Mouse (Mus musculus) neural tube, embryonic 14.5 days (tissue): ENCODE data around the gene Cuta. TPM values are rescaled to one million over a fixed set of nuclear protein-coding genes. Genes with fewer than 3 reads are reported as not detected.

Experiments
- ATAC-seq: fragments of 200-750 bp; cut with Nextera tagmentation; 2 replicates; pipeline ENCODE4 v1.8.0; 2017; ENCODE audit warnings: low read depth, mild to moderate bottlenecking, moderate TSS enrichment, moderate library complexity
- H3K27ac ChIP-seq: fragments of 300-500 bp; sonication (generic); 2 replicates; pipeline ENCODE4 v1.5.1; 2014; ENCODE audit warnings: low read depth, mild to moderate bottlenecking, control low read depth, low read length, moderate library complexity, mixed read lengths
- H3K27me3 ChIP-seq: fragments of 300-500 bp; sonication (generic); 2 replicates; pipeline ENCODE4 v1.6.1; 2014; ENCODE audit warnings: low read length; ENCODE audit not compliant: control insufficient read depth, insufficient read depth
- H3K36me3 ChIP-seq: fragments of 300-500 bp; sonication (generic); 2 replicates; pipeline ENCODE4 v1.6.1; 2014; ENCODE audit warnings: low read length, mixed read lengths; ENCODE audit not compliant: control insufficient read depth, insufficient read depth
- H3K4me1 ChIP-seq: fragments of 300-500 bp; sonication (generic); 2 replicates; pipeline ENCODE4 v1.6.1; 2014; ENCODE audit warnings: low read length; ENCODE audit not compliant: control insufficient read depth, insufficient read depth
- H3K4me2 ChIP-seq: fragments of 300-500 bp; sonication (generic); 2 replicates; pipeline ENCODE4 v1.6.1; 2014; ENCODE audit warnings: mild to moderate bottlenecking, low read depth, low read length, control low read depth
- H3K4me3 ChIP-seq: fragments of 300-500 bp; sonication (generic); 2 replicates; pipeline ENCODE4 v1.5.1; 2014; ENCODE audit warnings: low read depth, low read length, control low read depth, mixed read lengths
- H3K9ac ChIP-seq: fragments of 300-500 bp; sonication (generic); replicated peaks from 2 replicates; pipeline ENCODE4 v1.6.1; 2014; ENCODE audit warnings: low read depth, mild to moderate bottlenecking, control low read depth, low read length, mixed read lengths
- H3K9me3 ChIP-seq: fragments of 300-500 bp; sonication (generic); 2 replicates; pipeline ENCODE4 v1.6.1; 2016; ENCODE audit warnings: low read length; ENCODE audit not compliant: control insufficient read depth
- WGBS: fragments of 180-500 bp; shearing (Covaris S2); extraction: QIAGEN DNeasy Blood & Tissue Kit; methylation state at CpG from one replicate; pipeline ENCODE4 v1.1.7; 2014; 5-methylcytosine and 5-hydroxymethylcytosine counted together
- polyA plus RNA-seq: library from polyadenylated mRNA; unstranded; fragments of >200 nt; fragmentation: Nextera tagmentation; extraction: Ambion mirVana; gene quantifications from 2 replicates; pipeline ENCODE4 v1.2.1, GENCODE M21; 2014

The Cuta gene
- polyA plus RNA-seq, 1 experiment from 2014 or later = 112 TPM

DNA sequence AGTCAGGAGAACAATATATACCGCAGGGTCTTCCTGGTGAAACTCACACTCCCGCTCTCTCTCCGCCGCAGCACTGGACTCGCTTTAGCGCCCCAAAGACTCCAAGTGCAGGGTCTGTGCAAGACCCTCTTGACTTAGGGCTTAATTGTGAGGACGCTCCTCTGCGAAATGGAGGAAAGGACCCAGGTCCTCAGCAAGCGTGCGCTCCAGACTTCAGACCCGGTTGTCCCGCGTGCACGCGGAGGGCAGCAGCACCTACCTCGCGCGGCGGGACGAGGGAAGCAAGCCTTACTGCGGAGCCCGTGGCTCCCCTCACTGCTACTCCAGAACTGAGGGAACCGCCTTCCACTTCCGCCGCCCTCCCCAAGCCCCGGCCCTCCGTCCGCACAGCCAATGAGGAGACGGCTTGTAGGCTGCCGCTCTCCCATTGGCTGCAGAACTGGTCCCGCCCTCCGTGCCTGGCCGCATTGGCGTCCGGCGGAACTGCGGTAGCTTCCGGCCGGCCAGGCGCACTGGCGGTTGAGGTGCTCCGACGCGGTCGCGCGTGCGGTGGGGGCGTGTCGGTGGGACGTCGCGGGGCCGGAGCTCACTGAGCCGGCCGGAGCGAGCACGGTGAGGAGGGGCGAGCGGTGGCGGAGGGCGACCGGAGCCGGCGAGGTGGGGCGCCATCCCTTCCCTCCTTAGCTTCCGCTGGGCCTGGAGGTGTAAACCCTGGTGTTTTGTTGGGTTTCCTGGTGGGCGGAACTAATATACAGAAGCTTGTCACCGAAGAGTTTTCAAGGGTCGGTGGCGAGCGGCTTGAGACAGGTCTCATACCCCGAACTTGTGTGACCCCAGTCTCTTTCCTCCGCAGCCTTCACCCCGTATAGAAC is 33.6 kb upstream of the Cuta start, which contains the start of gene Zbtb9:
Zbtb9 (plus strand) TSS at position 465 of the 872 bp plus-strand sequence.
- H3K4me2 ChIP-seq = peak within 1 kb of the TSS; percentile 98
- peaks cover 37% of the 10 kb centered on the region for H3K36me3 ChIP-seq
- peak within 1 kb of the TSS; percentile 77 for H3K27ac ChIP-seq
- H3K4me1 ChIP-seq = peaks cover 20% of the 10 kb centered on the region
- ATAC-seq = peak; percentile 99
- no peaks in the 10 kb centered on the region for H3K27me3 ChIP-seq
- under 1% methylated on average over 74 of the region's 75 CpGs for WGBS
- H3K9me3 ChIP-seq = no peaks in the 10 kb centered on the region
- peak within 1 kb of the TSS; percentile 71 for H3K9ac ChIP-seq
- H3K4me3 ChIP-seq = peak within 1 kb of the TSS; percentile 72

DNA sequence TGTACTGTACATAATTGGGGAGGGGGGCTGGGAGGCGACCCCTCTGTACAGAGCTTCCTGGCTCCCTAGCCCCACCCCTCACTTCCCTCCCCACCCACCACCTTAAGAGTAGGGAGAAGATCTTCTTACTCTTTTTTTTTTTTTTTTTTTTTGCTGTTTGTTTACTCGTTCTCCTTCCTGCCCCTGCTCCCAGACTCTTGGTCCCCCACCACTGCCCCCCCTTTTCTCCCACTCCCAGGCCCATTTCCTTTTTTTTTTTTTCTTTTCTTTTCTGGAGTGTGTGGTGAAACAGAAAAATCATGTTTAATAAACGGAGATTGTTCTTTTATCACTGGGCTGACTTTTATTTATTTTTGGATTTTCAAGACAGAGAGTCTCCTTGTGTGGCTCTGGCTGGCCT is 32.7 kb upstream of the Cuta start:
- Histone ChIP-seq H3K27ac (peak overlapping the region; percentile 77; the same call in 1 of the 2 replicates), H3K36me3 (peaks cover 42% of the 10 kb centered on the region), H3K9me3 (no peaks in the 10 kb centered on the region), H3K4me2 (peak overlapping the region; percentile 98), H3K27me3 (no peaks in the 10 kb centered on the region), H3K9ac (peak overlapping the region; percentile 69; the same call in 1 of the 2 replicates), H3K4me1 (peaks cover 20% of the 10 kb centered on the region), H3K4me3 (peak overlapping the region; percentile 72)
- no peak for ATAC-seq
- 2% methylated on average over 3 of the region's 3 CpGs for WGBS

DNA sequence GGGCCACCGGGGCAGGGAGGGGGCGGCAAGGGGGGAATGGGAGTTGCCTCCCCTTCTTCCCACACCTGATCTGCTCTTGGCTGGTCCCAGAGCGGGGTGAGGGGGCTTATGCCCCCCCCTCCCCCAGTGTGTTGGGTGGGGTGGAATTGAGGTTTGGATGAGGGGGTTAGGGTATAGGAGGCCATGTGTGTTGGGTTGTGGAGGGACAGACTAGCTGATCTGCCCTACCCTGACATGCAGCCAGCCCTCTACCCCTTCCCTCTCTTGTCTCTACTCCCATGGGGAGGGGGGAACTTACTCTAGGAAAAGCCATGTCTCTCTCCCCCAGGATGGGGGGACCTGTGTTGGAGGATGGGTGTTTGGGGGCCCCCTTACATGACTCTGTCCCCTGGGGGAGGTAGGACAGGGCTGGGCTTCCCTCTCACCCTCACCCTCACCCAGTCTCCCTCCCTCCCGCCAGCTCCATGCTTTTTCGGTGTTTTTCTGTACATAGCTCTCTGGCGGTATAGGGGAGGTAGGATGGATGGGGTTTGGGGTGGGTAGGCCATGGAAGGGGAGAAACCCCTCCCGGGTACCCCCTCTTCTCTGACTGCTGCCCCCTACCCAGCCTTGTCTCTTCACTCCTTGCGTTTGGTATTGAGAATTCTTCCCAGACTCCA is 32.0 kb upstream of the Cuta start:
- no peak overlapping the region for H3K4me3 ChIP-seq
- no peaks in the 10 kb centered on the region for H3K9me3 ChIP-seq
- ATAC-seq = no peak
- H3K27me3 ChIP-seq = no peaks in the 10 kb centered on the region
- H3K36me3 ChIP-seq = peaks cover 40% of the 10 kb centered on the region
- no peak overlapping the region for H3K4me2 ChIP-seq
- WGBS = 59% methylated on average over 7 of the region's 8 CpGs
- H3K4me1 ChIP-seq = peaks cover 17% of the 10 kb centered on the region
- H3K27ac ChIP-seq = no peak overlapping the region
- no peak overlapping the region for H3K9ac ChIP-seq

DNA sequence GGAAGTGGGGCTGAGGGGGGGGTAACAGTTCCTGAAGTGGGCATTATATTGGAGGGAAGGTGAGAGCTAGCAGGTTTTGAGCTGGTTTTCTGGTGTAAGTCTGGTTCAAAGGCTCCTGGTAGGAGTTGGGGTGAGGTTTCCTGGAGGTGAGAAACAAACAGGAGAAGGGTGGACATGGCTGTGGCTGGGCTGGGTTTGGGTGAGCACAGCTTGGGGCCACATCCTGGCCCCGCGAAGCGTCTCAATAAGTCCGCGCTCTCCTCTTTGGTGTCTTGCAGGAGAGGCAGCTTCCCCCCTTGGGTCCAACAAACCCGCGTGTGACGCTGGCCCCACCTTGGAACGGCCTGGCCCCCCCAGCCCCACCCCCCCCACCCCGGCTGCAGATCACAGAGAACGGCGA is 30.9 kb upstream of the Cuta start:
- no peak overlapping the region for H3K9ac ChIP-seq
- no peak overlapping the region for H3K27ac ChIP-seq
- H3K36me3 ChIP-seq = peaks cover 31% of the 10 kb centered on the region
- H3K4me2 ChIP-seq = no peak overlapping the region
- no peak overlapping the region for H3K4me3 ChIP-seq
- H3K4me1 ChIP-seq = peaks cover 11% of the 10 kb centered on the region; the same call in 1 of the 2 replicates
- no peaks in the 10 kb centered on the region for H3K9me3 ChIP-seq
- WGBS = 76% methylated on average over 8 of the region's 12 CpGs
- ATAC-seq = no peak
- no peaks in the 10 kb centered on the region for H3K27me3 ChIP-seq

DNA sequence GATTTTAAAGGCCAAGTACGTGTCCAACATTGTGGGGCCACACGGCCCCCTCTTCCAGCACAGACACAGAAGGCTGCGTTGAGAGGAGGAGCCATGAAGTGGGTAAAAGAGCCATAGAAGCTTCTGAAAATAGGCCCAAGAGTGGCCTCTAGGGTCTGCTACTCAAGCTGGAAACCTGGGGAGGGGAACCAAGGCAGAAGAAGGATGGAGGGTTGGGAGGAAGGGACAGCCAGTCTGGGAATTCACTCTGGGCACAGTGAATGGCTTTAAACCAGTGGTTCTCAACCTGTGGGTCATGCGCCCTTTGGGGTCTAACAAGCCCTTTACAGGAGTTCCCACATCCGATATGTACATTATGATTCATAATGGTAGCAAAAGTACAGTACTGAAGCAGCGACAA is 29.9 kb upstream of the Cuta start:
- Histone ChIP-seq H3K4me1 (peaks cover 11% of the 10 kb centered on the region; the same call in 1 of the 2 replicates), H3K9me3 (no peaks in the 10 kb centered on the region), H3K9ac (no peak overlapping the region), H3K27me3 (no peaks in the 10 kb centered on the region), H3K4me3 (no peak overlapping the region), H3K36me3 (peaks cover 36% of the 10 kb centered on the region), H3K4me2 (no peak overlapping the region), H3K27ac (no peak overlapping the region)
- 97% methylated on average over 6 of the region's 6 CpGs for WGBS
- no peak for ATAC-seq

DNA sequence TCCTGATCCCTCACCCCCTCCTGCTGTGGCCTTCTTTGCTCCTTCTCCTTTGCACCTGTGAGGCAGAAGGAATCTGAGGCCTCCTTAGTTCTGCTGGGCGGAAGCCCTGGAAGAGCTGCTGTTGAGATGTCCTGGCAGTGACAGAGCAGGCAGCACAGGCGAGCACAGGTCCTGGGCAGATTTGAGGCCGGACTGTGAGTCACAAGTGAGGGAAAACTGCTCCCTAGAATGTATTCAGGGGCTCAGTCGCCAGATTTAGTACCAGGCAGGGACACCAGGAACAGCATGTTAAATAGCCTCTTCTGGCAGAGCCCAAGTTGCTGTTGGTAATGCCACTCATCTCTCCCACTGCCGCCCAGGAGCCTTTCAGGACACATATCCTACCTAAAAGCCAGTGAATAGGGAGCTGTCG is 28.8 kb upstream of the Cuta start:
- H3K4me3 ChIP-seq = no peak overlapping the region
- peaks cover 42% of the 10 kb centered on the region for H3K36me3 ChIP-seq
- no peak overlapping the region for H3K27ac ChIP-seq
- WGBS = 79% methylated on average over 6 of the region's 6 CpGs
- H3K9ac ChIP-seq = no peak overlapping the region
- H3K27me3 ChIP-seq = no peaks in the 10 kb centered on the region
- H3K4me1 ChIP-seq = 0 out of 2 replicates have a peak, but pooled peaks cover 3% of the 10 kb centered on the region
- no peaks in the 10 kb centered on the region for H3K9me3 ChIP-seq
- no peak for ATAC-seq
- H3K4me2 ChIP-seq = no peak overlapping the region

DNA sequence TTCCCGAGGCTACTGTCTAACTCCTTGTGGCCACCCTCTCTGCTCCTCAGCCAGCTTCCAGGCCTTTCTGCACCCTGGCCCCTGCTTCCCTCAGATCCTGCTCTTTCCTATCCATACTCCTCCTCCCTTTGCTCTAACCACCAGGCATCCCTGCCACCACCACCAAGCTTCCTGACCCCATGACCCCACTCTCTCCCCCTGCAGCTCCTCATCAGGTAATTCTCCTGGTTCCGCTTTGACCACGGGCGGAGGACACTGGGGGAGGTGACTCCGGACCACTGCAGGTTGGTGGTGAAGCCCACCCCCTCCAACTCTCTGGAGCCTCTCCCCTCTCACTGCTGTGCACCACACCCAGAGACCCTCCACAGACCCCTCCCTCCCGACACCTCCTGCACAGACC is 28.1 kb upstream of the Cuta start:
- no peaks in the 10 kb centered on the region for H3K27me3 ChIP-seq
- peaks cover 48% of the 10 kb centered on the region for H3K36me3 ChIP-seq
- no peak for ATAC-seq
- H3K4me2 ChIP-seq = no peak overlapping the region
- no peak overlapping the region for H3K27ac ChIP-seq
- 0 out of 2 replicates have a peak, but pooled peaks cover 3% of the 10 kb centered on the region for H3K4me1 ChIP-seq
- no peak overlapping the region for H3K4me3 ChIP-seq
- 94% methylated on average over 6 of the region's 6 CpGs for WGBS
- no peaks in the 10 kb centered on the region for H3K9me3 ChIP-seq
- no peak overlapping the region for H3K9ac ChIP-seq

DNA sequence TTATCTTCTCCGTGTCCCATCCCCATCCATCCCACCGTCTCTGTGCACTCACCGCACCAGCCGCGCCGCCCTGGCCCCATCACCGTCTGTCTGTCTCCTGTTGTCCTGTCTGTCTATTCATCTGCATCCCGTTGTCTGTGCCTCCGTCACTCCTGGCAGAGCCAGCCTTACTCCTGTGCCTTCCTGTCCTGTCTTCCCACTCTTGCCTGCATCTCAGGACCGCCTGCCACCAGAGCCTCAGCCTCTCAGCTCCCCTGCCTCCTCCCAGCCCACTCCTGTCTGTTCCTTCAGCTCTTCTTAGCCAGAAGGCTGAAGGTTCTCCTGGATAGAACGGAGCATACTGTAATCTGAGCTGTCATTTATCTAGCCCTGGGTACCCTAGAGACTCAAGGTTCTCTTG is 27.6 kb upstream of the Cuta start:
- no peak overlapping the region for H3K4me3 ChIP-seq
- H3K4me2 ChIP-seq = no peak overlapping the region
- H3K4me1 ChIP-seq = 0 out of 2 replicates have a peak, but pooled peaks cover 2% of the 10 kb centered on the region
- no peak overlapping the region for H3K9ac ChIP-seq
- no peaks in the 10 kb centered on the region for H3K9me3 ChIP-seq
- no peaks in the 10 kb centered on the region for H3K27me3 ChIP-seq
- H3K36me3 ChIP-seq = peaks cover 53% of the 10 kb centered on the region
- no peak for ATAC-seq
- no peak overlapping the region for H3K27ac ChIP-seq
- 90% methylated on average over 11 of the region's 11 CpGs for WGBS
